Mouse (Mus musculus) frontal cortex, postnatal 10 days (tissue): ENCODE data around the gene Insm1.

Experiments used
- DNase-seq, 2 experiments: peaks; one replicate each; pipeline ENCODE4 v3.0.0; 2022; ENCODE audit warnings: low spot score in 2 of 2, mixed read lengths in 1 of 2

Insm1 gene

DNA sequence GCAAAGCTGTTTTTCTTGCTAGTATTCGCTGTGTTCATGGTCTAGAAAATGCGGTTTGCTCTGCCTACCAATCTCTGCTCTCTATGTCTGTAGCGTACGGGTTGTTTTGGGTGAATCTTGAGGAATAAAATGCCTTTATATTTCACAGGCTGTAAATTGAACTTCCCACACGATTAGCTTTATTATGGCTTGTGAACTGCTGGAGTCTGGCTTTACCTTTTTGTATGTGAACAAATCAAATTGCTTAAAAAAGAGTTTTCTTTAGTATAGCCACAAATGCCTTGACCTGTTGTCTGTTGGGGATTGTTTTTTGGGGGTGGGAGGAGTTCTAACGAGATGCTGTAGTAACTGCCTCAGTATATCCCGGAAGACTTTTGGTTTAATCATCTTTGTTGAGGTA, 2.4 kb downstream of the Insm1 start:
- DNase-seq = no peak

DNA sequence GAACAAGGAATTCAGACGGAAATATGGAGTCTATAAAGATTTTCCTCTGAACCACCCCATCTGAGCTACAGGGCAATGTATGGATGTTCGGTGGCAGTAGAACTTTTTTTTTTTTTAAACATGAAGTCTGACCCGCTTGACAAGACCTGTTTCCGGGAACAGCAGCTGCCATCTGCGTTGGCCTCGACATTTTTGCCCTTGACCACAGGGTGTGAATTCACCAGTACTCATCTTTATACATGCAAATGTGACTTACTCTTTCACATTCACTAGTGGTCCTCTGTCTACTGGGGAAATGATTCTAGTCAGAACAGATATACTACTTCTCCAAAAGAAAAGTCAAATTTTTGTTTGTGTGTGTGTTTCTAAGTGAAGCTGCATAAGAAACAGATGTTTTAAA, 4.1 kb downstream of the Insm1 start:
- no peak for DNase-seq

DNA sequence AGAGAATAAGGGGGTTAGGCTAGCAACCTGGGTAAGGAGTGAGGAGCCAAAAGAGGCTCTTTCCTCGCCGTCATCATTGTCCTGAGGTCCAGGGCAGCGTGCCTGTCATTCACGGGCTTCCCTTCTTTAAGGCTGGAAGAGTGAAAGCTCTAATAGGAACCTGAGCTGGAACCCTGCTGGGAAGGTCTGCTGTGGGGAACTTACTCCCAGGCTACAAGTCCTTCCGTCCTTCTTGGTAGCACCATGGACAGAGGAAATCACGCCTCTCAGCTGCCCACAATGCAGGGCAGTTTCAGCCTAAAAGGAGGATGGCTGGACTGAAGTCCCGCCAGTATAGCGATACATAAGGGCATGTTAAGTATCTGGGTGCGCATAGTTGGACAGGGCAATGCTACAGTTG, 4.8 kb downstream of the Insm1 start:
- DNase-seq = no peak

DNA sequence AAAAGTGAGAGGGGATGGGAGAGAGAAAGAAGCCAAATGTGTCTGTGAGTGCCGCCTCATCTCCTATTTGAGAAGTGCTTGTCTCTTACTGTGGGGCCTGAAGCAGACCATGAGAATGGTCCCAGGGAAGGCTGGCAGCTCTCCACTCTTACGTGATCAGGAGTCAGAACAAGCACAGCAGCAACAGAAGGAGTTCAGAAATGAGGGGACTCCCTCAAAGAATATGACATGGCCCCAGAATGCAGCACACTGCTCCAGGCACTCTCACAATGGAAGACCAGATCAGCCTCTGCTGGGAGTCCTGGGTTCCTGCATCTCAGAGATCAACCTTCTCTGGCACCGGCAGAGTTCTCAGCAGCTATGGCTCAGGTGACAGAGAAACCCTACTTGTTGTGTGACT, 5.9 kb downstream of the Insm1 start:
- DNase-seq = no peak

DNA sequence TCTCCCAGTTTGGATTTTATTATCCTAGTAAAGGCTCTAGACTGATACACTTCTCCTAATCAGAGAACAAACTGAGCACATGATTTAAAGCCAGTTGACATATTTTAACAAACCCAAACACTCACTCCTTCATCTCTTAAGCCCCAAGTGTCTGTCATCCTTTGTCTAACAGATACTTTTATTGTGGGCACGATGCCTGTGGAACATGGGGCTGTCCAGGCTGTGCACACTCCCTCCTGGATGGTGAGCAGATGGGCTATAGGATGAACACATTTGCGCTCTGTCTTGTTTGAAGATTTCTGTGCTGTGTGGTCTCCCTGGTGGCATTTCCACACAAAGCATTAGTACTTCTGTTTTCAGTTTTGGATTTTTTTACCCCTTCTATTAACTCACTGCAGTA, 6.7 kb downstream of the Insm1 start:
- DNase-seq = no peak

DNA sequence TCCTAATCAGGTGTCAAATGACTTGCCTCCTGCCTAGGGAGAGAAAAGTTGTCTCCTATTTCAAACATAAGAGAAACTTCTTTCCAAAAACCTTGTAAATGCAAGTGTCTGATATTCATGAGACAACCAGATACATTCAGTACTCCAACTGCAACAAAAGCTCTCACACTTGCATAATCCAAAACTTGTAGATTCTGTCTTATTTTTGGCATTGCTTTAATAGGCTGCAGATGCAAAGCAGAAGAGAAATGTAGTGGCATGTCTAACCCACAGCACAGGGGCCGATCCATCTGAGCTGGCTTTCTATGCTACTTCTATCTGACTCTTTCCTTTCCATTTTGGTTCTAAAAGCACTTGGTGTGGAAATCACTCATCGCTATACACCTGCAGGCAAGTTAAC, 9.8 kb downstream of the Insm1 start:
- DNase-seq = no peak

DNA sequence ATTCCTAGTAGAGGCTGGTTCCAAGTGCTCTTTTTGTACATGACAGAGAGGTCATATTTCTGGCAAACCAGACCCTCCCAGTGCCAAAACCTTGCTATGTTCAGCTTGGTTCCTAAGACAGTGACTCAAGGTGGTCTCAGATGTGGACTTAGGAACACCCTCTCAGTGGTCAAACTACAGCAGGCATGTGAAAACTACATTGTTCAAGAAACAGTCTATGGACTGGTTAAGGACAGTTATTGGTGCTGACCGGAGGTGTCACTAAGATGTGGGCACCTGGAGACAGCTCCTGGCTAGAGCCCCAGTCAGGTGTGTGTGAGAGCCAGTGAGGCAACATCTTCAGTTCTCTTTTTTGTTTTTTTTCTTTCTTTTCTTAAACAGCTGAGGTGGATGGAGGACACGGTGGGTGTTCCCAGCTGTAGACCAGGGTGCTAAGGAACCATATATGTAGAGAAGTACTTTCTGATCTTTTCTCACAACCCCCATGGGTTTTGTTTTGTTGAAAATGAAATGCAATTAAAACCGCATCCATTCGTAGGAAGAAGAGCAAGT, 17.6 kb downstream of the Insm1 start:
- DNase-seq = no peak

DNA sequence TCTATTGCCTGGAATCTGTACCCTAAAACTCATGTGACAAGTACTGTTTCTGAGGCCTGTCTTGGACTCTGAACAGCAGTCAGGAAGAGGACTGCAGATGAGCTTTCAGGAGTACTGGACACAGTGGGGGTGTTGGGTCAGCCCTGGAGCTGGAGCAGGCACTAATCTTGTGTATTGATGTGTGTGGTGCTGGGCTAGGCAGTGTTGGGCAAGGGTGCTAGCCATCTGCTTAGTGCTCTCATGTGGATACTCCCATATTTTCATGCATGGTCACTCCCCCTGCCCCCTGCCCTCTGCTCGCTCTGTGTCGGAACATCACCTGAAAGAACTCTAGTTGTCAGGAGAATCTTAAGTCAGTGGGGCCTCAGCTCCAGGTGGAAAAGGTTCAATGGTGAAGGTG, 22.3 kb downstream of the Insm1 start:
- no peak for DNase-seq

DNA sequence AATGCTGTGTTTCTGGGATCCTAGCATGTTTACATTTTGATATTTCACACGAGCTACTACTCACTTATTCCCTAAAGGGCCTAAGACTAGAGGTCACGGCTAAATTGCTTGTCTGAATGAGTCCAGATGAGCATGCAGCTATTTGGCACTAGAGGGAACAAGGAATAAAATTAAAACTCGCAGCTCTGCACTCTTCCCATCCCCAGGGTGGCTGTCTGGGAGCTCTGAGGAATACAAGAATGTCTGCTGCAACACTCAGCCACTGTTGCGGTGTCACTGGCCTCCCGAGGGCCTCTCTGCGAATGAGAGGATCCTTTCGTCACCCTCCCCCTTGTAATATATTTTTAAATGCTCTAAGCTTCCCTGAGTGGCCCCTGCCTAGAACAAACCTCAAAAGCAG, 23.7 kb downstream of the Insm1 start:
- DNase-seq = no peak

DNA sequence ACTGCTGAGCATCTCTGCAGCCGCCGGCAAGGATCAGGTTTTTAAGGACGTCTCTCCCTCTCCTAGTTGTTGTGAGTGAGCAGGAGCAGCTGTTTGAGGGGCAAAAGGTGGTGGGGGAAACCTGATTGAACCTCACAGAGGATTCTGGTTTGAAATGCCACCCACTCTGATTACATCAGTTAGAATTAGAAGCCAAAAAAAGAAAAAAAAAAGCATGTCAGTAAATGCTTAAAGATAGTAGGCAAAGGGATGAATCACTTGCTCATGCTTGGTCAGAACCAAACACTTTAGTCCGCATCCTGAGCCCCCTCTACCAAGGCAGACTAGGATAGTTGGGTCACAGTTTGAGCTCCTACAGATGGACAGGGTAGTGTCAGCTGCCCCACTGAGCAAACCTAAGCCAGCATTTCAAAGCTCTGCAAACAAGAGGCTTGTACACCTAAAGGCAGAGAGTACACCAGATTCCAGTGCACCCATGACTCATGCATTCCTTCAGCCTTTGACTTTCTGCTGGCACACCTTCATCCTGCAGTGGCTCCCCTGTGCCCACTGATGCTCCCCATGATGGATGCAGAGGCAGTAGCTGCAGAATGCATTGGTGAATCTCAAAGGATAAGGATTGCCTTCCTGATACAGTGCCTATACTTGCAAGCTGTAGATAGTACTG, 24.8 kb downstream of the Insm1 start:
- no peak for DNase-seq

DNA sequence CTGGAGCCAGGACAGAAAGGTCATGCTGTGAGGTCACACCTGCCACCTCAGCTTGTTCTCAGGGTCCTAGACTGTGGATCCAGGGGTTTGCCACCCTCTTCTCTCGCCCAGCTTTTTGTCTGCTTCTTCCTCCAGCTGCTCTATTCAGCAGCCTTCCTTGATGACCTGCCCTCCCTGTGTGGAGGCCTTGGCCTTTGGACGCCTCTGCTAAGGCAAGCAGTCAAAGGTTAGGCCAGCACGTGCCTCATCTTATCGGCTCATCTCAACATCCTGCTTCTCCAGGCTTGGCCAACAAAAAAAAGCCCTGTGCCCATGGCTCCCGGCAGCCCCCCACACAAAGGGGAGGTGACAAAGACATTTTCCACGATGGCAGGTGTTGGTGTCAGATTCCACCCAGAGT, 25.9 kb downstream of the Insm1 start:
- DNase-seq = no peak

DNA sequence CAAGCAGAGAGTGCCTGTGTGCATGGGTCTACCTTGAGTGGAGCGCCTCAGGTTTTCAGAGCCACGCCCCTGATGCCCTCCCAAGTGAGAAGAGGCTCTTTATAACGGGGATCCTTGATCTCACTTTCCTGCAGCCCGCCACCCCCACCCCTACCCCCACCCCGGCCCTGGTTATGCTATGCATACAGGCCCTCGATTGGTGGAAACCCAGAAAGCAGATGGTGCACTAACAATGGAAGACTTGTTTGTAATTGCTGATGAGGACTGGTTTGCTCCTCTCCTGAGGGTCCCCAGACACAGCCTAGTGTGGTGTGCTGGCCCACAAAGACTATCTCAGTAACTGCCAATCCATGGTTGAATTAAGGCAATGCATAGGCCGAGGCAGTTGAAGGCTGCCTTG, 27.3 kb downstream of the Insm1 start:
- DNase-seq = no peak

DNA sequence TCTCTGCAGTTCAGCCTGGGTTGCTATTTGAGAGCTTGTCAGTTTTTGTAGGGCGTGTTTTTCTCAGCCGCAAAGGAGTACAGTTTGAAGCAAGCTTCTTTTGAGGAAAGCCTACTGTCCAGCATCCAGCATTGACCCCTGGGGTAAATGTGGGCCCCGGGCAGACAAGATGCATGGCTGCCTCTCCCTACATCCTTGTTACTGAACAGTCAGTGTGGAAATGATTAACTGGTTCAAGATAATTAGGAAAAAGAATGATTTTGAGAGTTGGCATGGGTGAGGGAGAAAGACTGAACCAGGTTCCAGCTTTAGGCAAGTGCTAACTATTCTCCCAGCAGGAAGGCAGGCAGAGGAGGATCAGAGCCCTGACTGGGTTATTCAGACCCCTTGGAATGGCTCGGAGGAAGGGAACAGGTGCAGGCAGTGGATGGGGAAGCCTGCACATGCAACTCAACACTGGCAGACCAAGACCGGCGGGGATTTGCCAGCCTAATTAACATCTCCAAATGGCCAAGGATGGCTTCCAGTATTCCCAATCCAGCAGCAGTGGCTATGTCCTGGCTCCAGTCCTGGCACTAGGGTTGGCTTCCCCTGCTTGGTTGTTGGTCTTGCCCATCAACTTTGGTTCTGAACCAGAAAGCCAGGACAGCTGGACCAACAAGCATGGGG, 28.6 kb downstream of the Insm1 start:
- DNase-seq = no peak

DNA sequence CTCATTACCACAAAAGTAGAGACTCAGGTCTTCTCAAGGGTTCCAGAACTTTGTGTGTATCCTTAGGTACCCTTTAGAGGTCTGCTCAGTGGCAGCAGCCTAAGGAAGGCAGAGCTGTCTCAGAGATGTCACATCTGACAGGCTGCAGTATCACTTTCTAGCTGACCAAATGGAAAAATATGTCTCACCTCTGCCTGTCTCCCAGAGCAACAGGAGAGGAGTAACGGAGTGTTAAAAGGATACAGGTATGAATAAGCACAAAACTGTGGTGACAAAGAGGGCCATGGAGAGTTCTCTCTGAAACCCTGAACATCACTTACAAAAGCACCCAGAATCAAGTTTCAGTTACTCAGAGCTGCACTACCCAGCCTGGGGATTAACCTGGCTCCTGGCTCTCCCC, 32.7 kb downstream of the Insm1 start:
- DNase-seq = no peak

DNA sequence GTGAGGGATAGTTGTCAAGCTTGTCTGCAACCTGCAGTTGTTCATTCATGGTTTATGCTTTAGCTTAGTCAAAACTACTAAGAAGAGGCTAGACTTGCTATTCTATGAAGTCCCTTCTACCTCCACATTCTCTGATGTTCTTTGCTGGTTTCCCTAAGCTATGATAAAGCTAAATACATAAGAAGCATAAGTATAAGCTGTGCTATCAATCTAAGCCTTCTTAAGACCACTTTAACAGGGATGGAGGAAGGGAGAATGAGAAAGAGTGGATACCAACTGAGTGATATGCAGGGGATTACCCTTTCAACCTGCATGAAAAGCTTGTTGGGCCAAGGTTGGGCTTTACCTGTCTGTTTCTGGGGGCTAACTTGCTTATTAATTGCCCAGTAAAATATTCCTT, 33.9 kb downstream of the Insm1 start:
- no peak for DNase-seq

DNA sequence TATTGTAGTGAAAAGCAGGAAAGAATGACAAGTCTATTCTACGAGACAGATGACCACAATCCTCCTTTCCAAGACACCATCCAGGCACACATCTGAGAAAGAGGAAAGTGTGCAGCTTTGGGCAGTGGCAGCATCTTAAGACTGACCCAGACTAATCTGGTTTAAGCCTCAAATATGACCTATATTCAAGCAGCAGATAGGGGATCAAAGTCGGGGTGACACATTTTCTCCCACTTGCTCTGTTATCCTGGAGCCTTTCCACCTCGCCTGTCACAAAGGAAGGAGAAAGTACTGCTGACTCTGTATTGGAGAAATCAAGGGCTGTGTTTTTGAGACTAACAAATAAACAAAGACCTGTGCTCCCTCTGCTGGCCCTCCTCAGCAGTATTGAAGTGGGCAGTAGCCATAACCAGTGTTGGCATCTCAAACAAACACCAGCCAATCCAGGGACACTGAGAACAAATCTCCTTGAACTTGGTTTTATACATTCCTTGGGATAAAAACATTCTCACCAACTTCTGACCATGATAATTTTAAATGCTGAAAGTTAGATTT, 34.7 kb downstream of the Insm1 start:
- DNase-seq = no peak

DNA sequence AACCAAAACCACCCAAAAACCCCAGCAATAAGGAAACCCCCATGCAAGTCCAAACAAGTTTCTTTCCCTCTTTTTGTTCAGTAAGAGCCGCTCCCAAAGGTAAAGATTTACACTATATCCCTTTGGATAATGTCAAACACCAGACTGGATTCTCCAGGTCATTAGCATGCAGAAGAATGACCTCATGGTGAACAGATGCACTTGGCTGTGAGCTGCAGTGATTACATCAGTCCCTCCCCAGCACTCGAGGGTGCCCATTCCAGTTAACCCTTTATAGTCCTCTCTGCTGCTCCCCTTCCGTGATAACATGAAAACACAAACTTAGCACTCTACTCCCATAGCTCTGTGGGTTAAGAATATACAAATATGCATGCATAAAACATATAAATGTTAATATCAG, 35.3 kb downstream of the Insm1 start:
- DNase-seq = no peak

DNA sequence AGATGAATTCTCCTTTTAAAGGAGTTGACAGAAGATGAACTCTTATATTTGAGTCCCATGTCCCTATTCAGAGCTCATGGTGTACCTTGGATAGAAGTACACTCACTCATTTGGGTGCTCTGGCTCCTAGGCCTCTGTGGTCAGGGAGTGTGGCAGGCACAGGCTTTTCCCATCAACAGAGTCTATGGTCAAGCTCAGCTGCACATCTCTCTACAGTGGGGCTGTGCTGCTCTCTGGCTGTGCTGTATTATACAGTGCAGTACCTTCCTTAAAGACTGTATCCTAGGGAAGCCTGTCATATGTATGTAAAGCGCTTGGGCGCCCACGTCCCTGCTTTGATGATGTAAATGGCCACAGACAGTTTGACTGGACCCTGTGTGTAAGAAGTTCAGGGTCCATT, 35.9 kb downstream of the Insm1 start:
- DNase-seq = no peak

DNA sequence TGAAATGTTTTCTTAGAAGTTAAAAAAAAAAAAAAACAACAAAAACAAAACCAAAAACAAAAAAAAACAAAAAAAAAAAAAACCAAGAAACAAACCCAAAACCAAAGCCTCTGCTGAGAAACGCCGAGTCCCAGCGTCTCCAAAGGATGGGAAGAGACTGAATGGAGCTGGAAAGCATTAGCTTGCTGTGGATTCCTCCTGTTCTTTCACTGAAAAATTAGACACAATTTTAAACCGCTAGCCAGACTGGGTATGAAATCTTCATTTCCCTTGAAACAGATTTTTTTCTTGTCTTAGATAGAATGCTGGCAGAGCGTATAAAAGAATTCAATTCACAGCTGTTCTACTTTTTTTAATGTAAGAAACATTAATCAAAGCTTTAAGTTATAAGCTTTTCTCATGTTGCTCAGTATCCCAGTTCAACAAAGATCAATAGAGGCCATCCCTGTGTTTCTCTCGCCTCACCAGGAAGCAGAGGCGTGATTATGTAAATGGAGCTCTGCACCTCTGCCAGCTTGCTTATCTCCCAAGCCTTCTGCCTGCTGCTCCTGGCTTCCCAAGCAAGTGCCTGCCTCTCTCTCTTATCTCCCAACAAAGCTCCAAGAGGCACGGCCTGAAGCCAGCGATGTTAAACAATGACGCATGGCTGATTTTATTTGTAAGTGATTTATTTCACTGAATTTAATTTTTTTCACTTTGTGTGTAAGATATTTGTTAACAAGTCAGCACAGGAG, 37.2 kb downstream of the Insm1 start:
- no peak for DNase-seq

DNA sequence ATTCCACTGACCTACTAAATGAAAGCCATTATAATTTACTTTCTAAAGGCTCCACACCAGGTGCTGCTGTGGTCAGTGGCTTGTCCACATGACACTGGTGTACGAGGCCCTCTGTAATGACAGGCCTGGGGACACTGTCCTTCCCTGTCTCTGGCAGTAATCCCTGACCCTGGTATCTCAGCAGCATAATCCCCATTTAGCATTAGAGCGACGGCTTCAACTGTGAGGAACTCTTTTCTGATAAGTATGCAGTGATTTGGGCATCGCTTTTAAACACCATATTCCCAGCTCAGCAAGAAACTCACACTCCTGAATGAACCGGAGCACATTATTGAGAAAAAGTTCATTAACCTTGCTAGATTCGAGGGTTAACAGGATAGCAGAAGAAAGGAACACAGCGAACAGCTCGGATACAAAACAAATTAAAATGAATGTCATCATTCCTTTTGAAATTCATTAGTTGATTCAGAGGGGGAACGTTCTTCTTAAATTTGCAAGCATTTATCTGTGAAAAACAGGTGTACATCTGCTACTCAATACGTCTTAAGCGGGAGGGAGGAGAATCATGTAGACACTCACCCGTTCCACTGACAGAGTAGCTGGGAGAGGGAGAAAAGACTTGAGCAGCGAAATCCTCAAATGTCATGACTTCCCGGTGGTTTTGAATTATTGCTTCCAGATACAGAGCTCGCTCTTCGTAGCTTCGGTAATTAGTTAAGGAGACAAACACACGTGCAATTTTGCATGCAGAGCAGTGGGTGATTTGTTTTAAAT, 38.3 kb downstream of the Insm1 start:
- no peak for DNase-seq

DNA sequence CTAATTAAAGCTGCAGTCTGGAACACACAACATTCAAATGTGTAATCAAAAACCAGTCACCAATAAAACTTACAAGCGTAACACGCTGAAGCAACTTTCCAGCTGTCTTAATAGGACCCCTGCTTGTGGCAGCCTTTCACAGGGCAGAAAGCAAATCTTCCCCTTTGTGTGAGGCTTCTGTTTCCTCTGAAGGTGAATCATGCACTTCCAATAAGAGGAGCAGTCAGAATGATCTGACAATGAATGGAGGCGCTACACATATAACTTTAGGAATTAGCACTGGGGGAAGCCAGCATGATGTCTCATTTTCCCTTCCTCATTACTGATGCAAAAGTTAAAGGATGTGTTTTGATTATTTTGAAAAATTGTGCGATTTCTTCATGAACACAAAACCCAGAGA, 39.4 kb downstream of the Insm1 start:
- no peak for DNase-seq

DNA sequence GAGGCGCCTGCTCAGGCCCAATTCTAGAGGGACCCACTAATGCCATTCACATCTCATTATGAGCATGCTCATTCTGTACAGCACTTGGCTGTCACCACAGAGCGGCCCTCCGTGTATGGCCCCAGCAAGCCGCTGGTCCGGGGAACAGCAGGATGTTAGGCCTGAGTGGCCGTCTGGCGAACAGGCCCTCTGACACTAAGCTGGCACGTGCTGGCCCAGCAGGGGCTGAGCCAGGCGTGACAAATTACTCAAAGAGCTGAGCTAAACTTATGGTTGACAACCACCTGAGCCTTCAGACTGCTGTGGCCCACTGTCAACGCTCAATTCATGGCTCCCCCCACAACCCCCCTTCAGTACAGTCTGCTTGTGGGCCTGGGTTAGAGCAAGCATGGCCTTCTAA, 40.5 kb downstream of the Insm1 start:
- DNase-seq = no peak
